Mouse (Mus musculus): ENCODE measurements around the gene Ehmt2. TPM values are rescaled to one million over a fixed set of nuclear protein-coding genes. Genes with fewer than 3 reads are reported as not detected.
"Not testable (repeated sequence)": the region's sequence is repeated elsewhere in the genome, so short reads cannot be mapped to it uniquely, and the experiment has no call there.

The Ehmt2 gene
- total RNA-seq, 2 experiments from 2014 or later, result 175 to 182 TPM

DNA sequence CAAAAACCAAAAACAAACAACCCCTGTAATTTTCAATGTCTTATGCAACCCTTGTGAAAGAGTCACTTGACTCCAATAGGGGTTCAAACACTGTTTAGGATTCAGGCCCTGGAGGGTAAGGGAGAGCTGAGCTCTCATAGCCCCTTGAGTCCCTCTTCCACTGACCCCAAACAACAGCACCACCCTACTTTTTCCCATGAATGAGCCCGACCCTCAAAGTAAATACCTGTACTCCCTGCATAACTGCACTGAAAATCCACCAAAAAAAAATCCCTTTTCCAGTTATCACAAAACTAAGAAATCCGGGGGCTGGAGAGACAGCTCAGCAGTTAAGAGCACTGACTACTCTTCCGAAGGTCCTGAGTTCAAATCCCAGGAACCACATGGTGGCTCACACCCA lies 57.6 kb downstream of the Ehmt2 start:
- DNase-seq, result no peak

DNA sequence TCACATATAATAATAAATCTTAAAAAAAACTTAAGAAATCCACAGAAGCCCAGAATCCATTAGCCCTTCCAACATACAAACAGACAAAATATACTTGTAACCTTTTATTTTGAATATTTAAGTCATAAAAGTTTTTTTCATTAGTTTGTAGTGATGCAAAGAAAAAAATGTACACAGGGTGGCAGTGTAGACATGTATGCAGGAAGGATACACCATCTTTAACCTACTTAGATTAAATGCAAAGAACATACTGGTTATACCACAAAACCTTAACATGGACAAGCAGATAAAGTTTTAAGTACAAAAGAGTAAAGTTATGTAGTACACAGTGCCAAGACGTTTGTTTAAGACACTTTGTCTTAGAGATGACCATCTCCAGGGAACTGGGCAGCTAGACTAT lies 58.1 kb downstream of the Ehmt2 start:
- DNase-seq, result no peak

- DNase-seq, result not testable (repeated sequence)
Measured at GRCm38 (mm10) chr17:34957291-34957690, 59.0 kb downstream of the Ehmt2 start.

- DNase-seq, result not testable (repeated sequence)
Measured at GRCm38 (mm10) chr17:34957966-34958365, 59.7 kb downstream of the Ehmt2 start.

GRCm38 (mm10) chr17:34958734-34959129 lies 60.5 kb downstream of the Ehmt2 start:
- not testable (repeated sequence) for DNase-seq

DNA sequence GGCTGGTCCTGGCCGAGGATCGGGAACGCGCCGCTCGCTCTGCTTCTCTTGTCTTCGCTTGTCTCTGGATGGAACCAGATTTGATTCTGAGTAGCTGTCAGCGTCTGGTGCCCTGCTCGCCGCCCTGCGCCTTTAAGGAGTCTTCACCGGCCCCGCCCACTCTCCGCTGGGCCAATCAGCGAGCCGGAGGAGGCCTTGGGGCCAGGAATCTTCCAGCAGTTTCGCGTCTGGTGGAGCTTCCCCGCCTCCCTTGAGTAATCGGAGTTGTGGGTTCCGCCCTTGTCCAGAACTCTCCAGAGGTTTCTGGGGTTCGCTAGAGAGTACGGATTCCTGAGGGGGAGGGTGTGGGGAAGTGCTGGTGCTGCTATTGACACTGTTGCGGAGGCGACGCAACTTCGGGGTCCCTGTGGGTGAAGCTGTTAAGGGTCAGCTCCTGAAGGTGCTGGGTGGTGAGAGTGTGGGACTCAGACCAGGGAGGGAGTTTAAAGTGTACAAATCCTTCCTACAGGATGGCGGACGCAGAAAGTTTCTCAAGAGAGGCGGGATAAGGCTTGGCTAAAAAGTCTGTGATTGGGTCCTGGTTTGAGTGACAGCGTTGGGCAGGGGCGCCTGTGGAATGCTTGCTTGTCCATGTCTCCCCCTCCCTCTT lies 61.0 kb downstream of the Ehmt2 start, which contains the start of gene Hspa1b:
Hspa1b (minus strand) TSS at position 109 of the 649 bp plus-strand sequence.
- DNase-seq, result peak; percentile 83 to 85

- no peak for DNase-seq
Measured at GRCm38 (mm10) chr17:34959881-34960515, 61.7 kb downstream of the Ehmt2 start.

DNA sequence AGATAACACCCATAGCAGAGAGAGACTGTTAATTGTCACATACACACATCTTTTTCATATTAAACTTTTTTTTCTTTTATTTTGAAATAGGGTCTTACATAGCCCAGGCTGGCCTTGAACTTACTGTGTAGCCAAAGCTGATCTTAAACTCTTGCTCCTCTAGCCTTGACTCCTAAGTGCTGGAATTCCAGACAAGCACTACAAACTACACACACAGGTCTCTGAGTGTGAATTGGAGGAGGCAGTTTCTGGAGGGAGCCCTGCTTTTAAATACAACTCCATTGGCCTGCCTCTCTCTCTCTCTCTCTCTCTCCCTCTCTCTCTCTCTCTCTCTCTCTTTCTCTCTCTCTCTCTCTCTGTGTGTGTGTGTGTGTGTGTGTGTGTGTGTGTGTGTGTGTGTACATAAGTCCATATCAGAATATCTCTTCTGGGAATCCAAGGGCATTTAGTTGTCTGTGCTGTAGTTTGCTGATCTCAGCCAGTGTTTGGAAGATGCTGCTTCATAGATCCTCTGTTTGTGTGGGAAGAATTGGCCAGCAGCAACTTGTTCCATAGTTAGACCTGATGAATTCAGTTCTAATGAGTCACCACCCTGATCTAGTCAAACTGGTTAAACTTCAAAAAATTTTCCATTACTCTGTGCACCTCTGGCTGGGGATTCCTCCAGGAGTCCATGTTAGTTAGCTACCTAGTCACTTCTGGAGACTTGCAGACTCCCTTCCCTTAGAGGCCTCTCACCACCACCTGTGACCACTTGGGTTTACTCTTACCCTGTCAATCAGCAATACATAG lies 62.6 kb downstream of the Ehmt2 start:
- no peak for DNase-seq

- no peak for DNase-seq
Measured at GRCm38 (mm10) chr17:34962125-34962524, 63.9 kb downstream of the Ehmt2 start.

DNA sequence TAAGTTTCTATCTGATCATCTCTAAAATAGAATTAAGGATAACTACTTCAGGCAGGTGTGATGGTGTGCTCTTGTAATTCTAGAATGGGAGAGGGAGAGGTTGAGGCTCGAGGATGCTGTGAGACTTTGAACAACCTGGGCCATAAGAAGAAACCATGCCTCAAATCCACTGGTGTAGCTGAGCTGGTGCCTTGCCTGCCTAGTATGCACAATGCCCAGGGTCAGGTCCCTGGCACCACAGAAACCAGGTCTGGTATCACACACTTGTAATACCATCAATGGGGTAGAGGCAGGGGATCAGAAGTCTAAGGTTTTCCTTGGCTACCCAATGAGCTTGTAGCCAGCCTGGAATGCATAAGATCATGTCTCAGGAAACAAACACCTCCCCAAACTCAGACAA lies 64.6 kb downstream of the Ehmt2 start:
- DNase-seq, result no peak

Small RNA genes lying within 50 kb of the gene (microRNA-seq; reads per million reads assigned to microRNA genes)
- 0 reads per million in 2 experiments for gene Mir6972

Other genes starting within 250 kb of the Ehmt2 start
- gene Tnxb, start 227.9 kb upstream of the Ehmt2 start, total RNA-seq (2021), result 10 to 100 TPM in 1 of 2 experiments, 1 to 10 TPM in 1; 9.9 to 10.7 TPM
- 10 to 100 TPM; 15.7 to 22.6 TPM for gene C4b, start 154.6 kb upstream of the Ehmt2 start, total RNA-seq (2021)
- gene Cyp21a1, start 93.9 kb upstream of the Ehmt2 start, total RNA-seq (2021), result under 1 TPM in 1 of 2 experiments, not detected in 1; 0.32 TPM
- 10 to 100 TPM; 54.9 to 61.0 TPM for gene Stk19, start 61.5 kb upstream of the Ehmt2 start, total RNA-seq (2021)
- 10 to 100 TPM; 37.1 to 43.9 TPM for gene Dxo, start 61.5 kb upstream of the Ehmt2 start, total RNA-seq (2021)
- 10 to 100 TPM; 69.5 to 72.4 TPM for gene Skiv2l, start 48.3 kb upstream of the Ehmt2 start, total RNA-seq (2021)
- 10 to 100 TPM; 29.2 to 32.1 TPM for gene Nelfe, start 48.1 kb upstream of the Ehmt2 start, total RNA-seq (2021)
- under 1 TPM in 1 of 2 experiments, not detected in 1; 0.23 TPM for gene Cfb, start 36.0 kb upstream of the Ehmt2 start, total RNA-seq (2021)
- gene Zbtb12, start 19.0 kb upstream of the Ehmt2 start, total RNA-seq (2021), result 1 to 10 TPM; 6.9 to 8.0 TPM
- not detected for gene Gm20547, start 16.4 kb upstream of the Ehmt2 start, total RNA-seq (2021)
- gene C2, start 204 bp upstream of the Ehmt2 start, total RNA-seq (2021), result 1 to 10 TPM in 1 of 2 experiments, under 1 TPM in 1; 0.22 to 2.0 TPM
- gene Slc44a4, start 16.0 kb downstream of the Ehmt2 start, total RNA-seq (2021), result under 1 TPM in 1 of 2 experiments, not detected in 1; 0.28 TPM
- gene Neu1, start 32.8 kb downstream of the Ehmt2 start, total RNA-seq (2021), result 10 to 100 TPM; 37.6 to 41.2 TPM
- 10 to 100 TPM; 28.0 to 35.6 TPM for gene Hspa1b, start 60.8 kb downstream of the Ehmt2 start, total RNA-seq (2021)
- gene Gm20481, start 71.4 kb downstream of the Ehmt2 start, total RNA-seq (2021), result not detected
- gene Hspa1a, start 73.7 kb downstream of the Ehmt2 start, total RNA-seq (2021), result 10 to 100 TPM; 19.1 to 26.6 TPM
- gene Hspa1l, start 74.2 kb downstream of the Ehmt2 start, total RNA-seq (2021), result under 1 TPM; 0.42 to 0.48 TPM
- gene Lsm2, start 83.4 kb downstream of the Ehmt2 start, total RNA-seq (2021), result 10 to 100 TPM; 17.3 to 19.1 TPM
- 10 to 100 TPM; 45.1 to 50.1 TPM for gene Vars, start 102.5 kb downstream of the Ehmt2 start, total RNA-seq (2021)
- gene Vwa7, start 118.1 kb downstream of the Ehmt2 start, total RNA-seq (2021), result under 1 TPM; 0.22 to 0.33 TPM
- gene Sapcd1, start 129.5 kb downstream of the Ehmt2 start, total RNA-seq (2021), result under 1 TPM; 0.62 to 0.94 TPM
- gene Msh5, start 148.3 kb downstream of the Ehmt2 start, total RNA-seq (2021), result under 1 TPM; 0.62 to 0.73 TPM
- 10 to 100 TPM in 1 of 2 experiments, 1 to 10 TPM in 1; 6.7 to 11.5 TPM for gene Clic1, start 151.5 kb downstream of the Ehmt2 start, total RNA-seq (2021)
- gene Ddah2, start 160.6 kb downstream of the Ehmt2 start, total RNA-seq (2021), result 10 to 100 TPM; 16.0 to 18.0 TPM
- gene Ly6g6c, start 166.9 kb downstream of the Ehmt2 start, total RNA-seq (2021), result not detected
- gene Mpig6b, start 167.7 kb downstream of the Ehmt2 start, total RNA-seq (2021), result not detected
- 1 to 10 TPM; 3.6 to 5.4 TPM for gene Ly6g6e, start 178.4 kb downstream of the Ehmt2 start, total RNA-seq (2021)
- gene Ly6g6d, start 179.6 kb downstream of the Ehmt2 start, total RNA-seq (2021), result 1 to 10 TPM in 1 of 2 experiments, under 1 TPM in 1; 0.99 to 2.1 TPM
- not detected for gene Ly6g6f, start 187.1 kb downstream of the Ehmt2 start, total RNA-seq (2021)
- 100 to 1,000 TPM; 101 to 102 TPM for gene Abhd16a, start 190.8 kb downstream of the Ehmt2 start, total RNA-seq (2021)
- not detected for gene Ly6g5c, start 209.8 kb downstream of the Ehmt2 start, total RNA-seq (2021)
- gene Ly6g5b, start 217.0 kb downstream of the Ehmt2 start, total RNA-seq (2021), result under 1 TPM in 1 of 2 experiments, not detected in 1; 0.70 TPM
- 10 to 100 TPM; 13.0 to 15.2 TPM for gene Gpank1, start 223.0 kb downstream of the Ehmt2 start, total RNA-seq (2021)
- gene Csnk2b, start 223.6 kb downstream of the Ehmt2 start, total RNA-seq (2021), result 100 to 1,000 TPM; 169 to 176 TPM
- gene D17H6S53E, start 227.9 kb downstream of the Ehmt2 start, total RNA-seq (2021), result 10 to 100 TPM; 25.6 to 29.3 TPM
- not detected for gene Apom, start 233.6 kb downstream of the Ehmt2 start, total RNA-seq (2021)
- 100 to 1,000 TPM; 304 to 319 TPM for gene Bag6, start 236.7 kb downstream of the Ehmt2 start, total RNA-seq (2021)

Data from layer of hippocampus, postnatal 36 days (tissue).